In the genomic region with DNA sequence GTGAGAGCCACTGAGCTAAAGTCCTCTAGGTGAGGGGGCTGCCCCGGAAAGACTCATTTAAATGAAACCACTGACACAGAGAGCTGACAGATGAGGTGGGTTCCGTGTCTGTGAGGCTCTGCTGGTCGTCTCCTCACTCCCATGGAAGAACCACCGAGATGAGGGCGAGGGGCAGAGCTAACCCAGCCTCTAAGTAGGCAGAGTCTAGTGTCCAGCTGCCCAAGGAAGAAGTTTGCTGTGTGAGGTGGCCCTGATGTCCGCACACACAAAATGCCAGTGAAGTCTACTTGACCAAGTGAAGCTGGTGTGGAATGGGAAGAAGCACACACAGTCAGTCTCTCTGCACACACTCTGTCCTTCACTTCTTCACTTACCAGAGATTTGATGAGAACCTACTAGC, we compare ENCODE assay signal across 22 mouse cellular contexts. TPM values are rescaled to one million over a fixed set of nuclear protein-coding genes. Genes with fewer than 3 reads are reported as not detected.
A peak's percentile ranks its signal among the peaks of the same experiment; 100 is the strongest.
DNase-seq lines count a peak whose midpoint lies in the region; ATAC-seq and TF ChIP-seq lines count a peak whose summit lies in the region.
"Had no signal": no experiment of that assay in that cellular context is flagged by ENCODE, and none has a peak within 500 bp of the region (broad histone marks: within the 10 kb centered on the region; RNA-seq: fewer than 3 reads in every experiment).

No protein-coding gene starts in this region.

- no peak for TF ChIP-seq EP300 in CH12.LX (IDR thresholded peaks at IDR 0.05; ENCODE audit: low read length)

- H3K4me1 ChIP-seq in heart, embryonic 10.5 days, result peaks cover 37% of the 10 kb centered on the region
- H3K4me1 ChIP-seq in liver, embryonic 16.5 days (ENCODE audit: control insufficient read depth, low read depth, low read length), result peaks cover 64% of the 10 kb centered on the region
- H3K4me1 ChIP-seq in liver, embryonic 11.5 days (replicated peaks; ENCODE audit: control insufficient read depth, insufficient read depth, low read length), result peaks cover 45% of the 10 kb centered on the region
- H3K4me1 ChIP-seq in CH12.LX (ENCODE audit: control insufficient read depth in 1 of 2, insufficient read depth in 2 of 2), result peaks cover 4 to 54% of the 10 kb centered on the region in 2 experiments
- H3K4me1 ChIP-seq: forebrain, embryonic 15.5 days had no signal

- H3K27ac ChIP-seq in heart, embryonic 10.5 days, result no peak overlapping the region
- H3K27ac ChIP-seq in liver, embryonic 16.5 days (ENCODE audit: low read length), result no peak overlapping the region
- no peak overlapping the region for H3K27ac ChIP-seq in liver, embryonic 11.5 days (ENCODE audit: low read depth, low read length)
- no peak overlapping the region for H3K27ac ChIP-seq in CH12.LX (ENCODE audit: insufficient read depth, low read depth)
- H3K27ac ChIP-seq: embryonic facial prominence, embryonic 10.5 days; embryonic facial prominence, embryonic 12.5 days; forebrain, embryonic 13.5 days; forebrain, embryonic 15.5 days had no signal

- no peaks in the 10 kb centered on the region for H3K36me3 ChIP-seq in heart, embryonic 10.5 days
- no peaks in the 10 kb centered on the region for H3K36me3 ChIP-seq in liver, embryonic 16.5 days (ENCODE audit: control insufficient read depth, insufficient read depth)
- H3K36me3 ChIP-seq in liver, embryonic 11.5 days (ENCODE audit: control insufficient read depth, insufficient read depth, low read length), result no peaks in the 10 kb centered on the region
- peaks cover 0 to 27% of the 10 kb centered on the region in 2 experiments for H3K36me3 ChIP-seq in CH12.LX (replicated peaks in 1 of 2; ENCODE audit: control insufficient read depth in 1 of 2, insufficient read depth in 1 of 2, low read length in 1 of 2)
- H3K36me3 ChIP-seq: embryonic facial prominence, embryonic 10.5 days; embryonic facial prominence, embryonic 12.5 days; forebrain, embryonic 15.5 days had no signal

- peak overlapping the region; percentile 15; the same call in 1 of the 2 replicates for H3K9ac ChIP-seq in liver, embryonic 16.5 days (ENCODE audit: low read depth, low read length)
- no peak overlapping the region for H3K9ac ChIP-seq in liver, embryonic 11.5 days (ENCODE audit: low read depth, low read length)
- H3K9ac ChIP-seq in CH12.LX (ENCODE audit: insufficient read depth, low read depth), result no peak overlapping the region
- H3K9ac ChIP-seq: embryonic facial prominence, embryonic 12.5 days; forebrain, embryonic 13.5 days; forebrain, embryonic 15.5 days; forebrain, postnatal 0 days had no signal

- 75% methylated on average over 6 of the region's 6 CpGs for WGBS in heart, embryonic 10.5 days
- 62% methylated on average over 6 of the region's 6 CpGs for WGBS in liver, embryonic 16.5 days (ENCODE audit: insufficient replicate concordance)
- 59% methylated on average over 6 of the region's 6 CpGs for WGBS in liver, embryonic 11.5 days

- dilution Hi-C loops in CH12.LX (cut with MboI; ENCODE audit: extremely low pct_ligation_motif_present, extremely low pct_unique_long_range_greater_than_20kb, low sequenced_read_pairs), result no loop called here

- in situ Hi-C loops in CH12.LX (cut with MboI; ENCODE audit: low pct_ligation_motif_present, low pct_unique_long_range_greater_than_20kb, low sequenced_read_pairs), result no loop called here

- no peak overlapping the region for H3K4me2 ChIP-seq in liver, embryonic 16.5 days (ENCODE audit: low read depth, low read length)
- H3K4me2 ChIP-seq in liver, embryonic 11.5 days, result no peak overlapping the region
- no peak overlapping the region for H3K4me2 ChIP-seq in CH12.LX (ENCODE audit: insufficient read depth, low read depth, poor library complexity, severe bottlenecking)
- H3K4me2 ChIP-seq: embryonic facial prominence, embryonic 12.5 days; forebrain, embryonic 13.5 days; forebrain, embryonic 15.5 days had no signal

- no peaks in the 10 kb centered on the region for H3K79me2 ChIP-seq in CH12.LX (replicated peaks; ENCODE audit: control insufficient read depth, extremely low read depth, insufficient read depth, poor library complexity, severe bottlenecking)

- no peak overlapping the region for H3K4me3 ChIP-seq in heart, embryonic 10.5 days
- no peak overlapping the region for H3K4me3 ChIP-seq in liver, embryonic 16.5 days (ENCODE audit: low read depth, low read length)
- H3K4me3 ChIP-seq in liver, embryonic 11.5 days (ENCODE audit: low read depth, low read length), result no peak overlapping the region
- H3K4me3 ChIP-seq in CH12.LX (replicated peaks in 1 of 3; ENCODE audit: low read depth in 2 of 3, low read length in 2 of 3, poor library complexity in 1 of 3), result no peak overlapping the region
- H3K4me3 ChIP-seq: embryonic facial prominence, embryonic 10.5 days; embryonic facial prominence, embryonic 12.5 days; forebrain, embryonic 13.5 days; forebrain, embryonic 15.5 days had no signal

- peak; percentile 25 for DNase-seq in adrenal gland, adult 2 months
- no peak for DNase-seq in adrenal gland, postnatal 14 days
- DNase-seq in heart, embryonic 10.5 days (ENCODE audit: low spot score), result peak; percentile 68
- no peak for DNase-seq in heart, postnatal 25 days (ENCODE audit: low spot score)
- no peak for DNase-seq in liver, embryonic 11.5 days (ENCODE audit: low spot score)
- DNase-seq in CH12.LX (ENCODE audit: extremely low read depth), result no peak
- DNase-seq: adrenal gland, postnatal 25 days; cerebellum, adult 11-12 months; cerebellum, adult 2 months; cerebellum, adult 9-10 months; cerebellum, postnatal 10 days; cerebellum, postnatal 25 days; forebrain, postnatal 0 days had no signal

- TF ChIP-seq CTCF in CH12.LX (conservative IDR thresholded peaks at IDR 0.05 in 1 of 2, IDR thresholded peaks at IDR 0.05 in 1 of 2; ENCODE audit: low read depth in 2 of 2, low read length in 2 of 2), result no peak

- no peaks in the 10 kb centered on the region for H3K9me3 ChIP-seq in heart, embryonic 10.5 days
- no peaks in the 10 kb centered on the region for H3K9me3 ChIP-seq in liver, embryonic 16.5 days (replicated peaks; ENCODE audit: control insufficient read depth, low read length)
- H3K9me3 ChIP-seq in liver, embryonic 11.5 days (ENCODE audit: control insufficient read depth, low read length), result no peaks in the 10 kb centered on the region
- no peaks in the 10 kb centered on the region for H3K9me3 ChIP-seq in CH12.LX (replicated peaks; ENCODE audit: low read length)
- H3K9me3 ChIP-seq: embryonic facial prominence, embryonic 10.5 days; embryonic facial prominence, embryonic 12.5 days; forebrain, embryonic 13.5 days; forebrain, embryonic 15.5 days; G1E had no signal

- no peak for TF ChIP-seq RAD21 in CH12.LX (IDR thresholded peaks at IDR 0.05; ENCODE audit: low read depth, low read length)

- intact Hi-C loops in heart, postnatal 25 days (cut with DNase I), result no loop called here

- H3K27me3 ChIP-seq in heart, embryonic 10.5 days (ENCODE audit: insufficient read depth, poor library complexity, severe bottlenecking), result peaks cover 4% of the 10 kb centered on the region; the same call in 1 of the 2 replicates
- H3K27me3 ChIP-seq in liver, embryonic 16.5 days (ENCODE audit: control insufficient read depth, insufficient read depth, low read depth, low read length), result no peaks in the 10 kb centered on the region
- no peaks in the 10 kb centered on the region for H3K27me3 ChIP-seq in liver, embryonic 11.5 days (replicated peaks; ENCODE audit: control insufficient read depth, insufficient read depth, low read length)
- H3K27me3 ChIP-seq in CH12.LX (replicated peaks), result no peaks in the 10 kb centered on the region
- H3K27me3 ChIP-seq: embryonic facial prominence, embryonic 12.5 days; forebrain, embryonic 13.5 days; forebrain, embryonic 15.5 days; Patski had no signal

- no peak for ATAC-seq in liver, embryonic 16.5 days (ENCODE audit: low read depth)
- no peak for ATAC-seq in liver, embryonic 11.5 days (replicated peaks; ENCODE audit: low FRiP score)
- no peak for ATAC-seq in granulocyte monocyte progenitor cell, adult 5-6 weeks (replicated peaks; ENCODE audit: poor library complexity, severe bottlenecking)
- ATAC-seq: activated CD4-positive, CD25-positive, alpha-beta regulatory T cell, adult 4 months; forebrain, embryonic 13.5 days; forebrain, embryonic 15.5 days; forebrain, postnatal 0 days; Patski had no signal

- TF ChIP-seq POLR2A in CH12.LX (IDR thresholded peaks at IDR 0.05; ENCODE audit: low read depth, low read length), result no peak

RNA-seq across cellular contexts. Expression of a gene that starts 0.6 kb away (rescaled TPM):
- total RNA-seq in adrenal gland, adult 2 months (2021), result 10 to 100 TPM; 12.3 to 13.1 TPM
- polyA plus RNA-seq in adrenal gland, adult 2 months (2012; rRNA removed), result 7.9 and 10.1 TPM in 2 replicates
- 9.8 and 12.6 TPM in 2 replicates for total RNA-seq in adrenal gland, postnatal 14 days (2021)
- polyA plus RNA-seq in heart, embryonic 10.5 days (2016; fragmentation: Nextera tagmentation; extraction: Ambion mirVana), result 1.1 and 1.9 TPM in 2 replicates
- not detected for total RNA-seq in heart, postnatal 25 days (2021)
- 3.8 and 4.1 TPM in 2 replicates for polyA plus RNA-seq in liver, embryonic 16.5 days (2015; fragmentation: Nextera tagmentation; extraction: Ambion mirVana)
- 4.2 and 5.4 TPM in 2 replicates for polyA plus RNA-seq in liver, embryonic 11.5 days (2014; fragmentation: Nextera tagmentation; extraction: Ambion mirVana)
- total RNA-seq in CH12.LX (2012; rRNA removed) (15.5 and 17.5 TPM in 2 replicates), CH12.LX (2014; rRNA removed) (10.1 and 11.2 TPM in 2 replicates)
- 13.3 and 14.8 TPM in 2 replicates for polyA plus RNA-seq in CH12.LX (2012; ENCODE audit: insufficient read length, low read depth)
- total RNA-seq in granulocyte monocyte progenitor cell, adult 5-6 weeks (2014; fragmentation: Nextera tagmentation), result 1.9 and 2.2 TPM in 2 replicates
- total RNA-seq in granulocyte monocyte progenitor cell, adult 5-6 weeks (2017), result 2.5 TPM in 1 of 2 replicates, not detected in the other
- polyA plus RNA-seq: activated CD4-positive, CD25-positive, alpha-beta regulatory T cell, adult 4 months had no signal

RNA-seq across cellular contexts. Expression of a gene that starts 5.6 kb away (rescaled TPM):
- total RNA-seq in adrenal gland, adult 2 months (2021), result 100 to 1,000 TPM; 121 to 151 TPM
- 721 and 995 TPM in 2 replicates for polyA plus RNA-seq in adrenal gland, adult 2 months (2012; rRNA removed)
- 117 and 124 TPM in 2 replicates for total RNA-seq in adrenal gland, postnatal 14 days (2021)
- polyA plus RNA-seq in heart, embryonic 10.5 days (2016; fragmentation: Nextera tagmentation; extraction: Ambion mirVana), result 57.5 and 62.8 TPM in 2 replicates
- 1 to 10 TPM; 4.7 to 6.2 TPM for total RNA-seq in heart, postnatal 25 days (2021)
- 76.4 and 79.6 TPM in 2 replicates for polyA plus RNA-seq in liver, embryonic 16.5 days (2015; fragmentation: Nextera tagmentation; extraction: Ambion mirVana)
- polyA plus RNA-seq in liver, embryonic 11.5 days (2014; fragmentation: Nextera tagmentation; extraction: Ambion mirVana), result 119 and 123 TPM in 2 replicates
- 55.8 and 60.5 TPM in 2 replicates for total RNA-seq in CH12.LX (2012; rRNA removed)
- total RNA-seq in CH12.LX (2014; rRNA removed), result 28.3 and 28.6 TPM in 2 replicates
- polyA plus RNA-seq in CH12.LX (2012; ENCODE audit: insufficient read length, low read depth), result 82.5 and 85.9 TPM in 2 replicates
- 126 and 158 TPM in 2 replicates for total RNA-seq in granulocyte monocyte progenitor cell, adult 5-6 weeks (2014; fragmentation: Nextera tagmentation)
- total RNA-seq in granulocyte monocyte progenitor cell, adult 5-6 weeks (2017), result 54.6 and 69.6 TPM in 2 replicates

RNA-seq across cellular contexts. Expression of a gene that starts 47.3 kb away (rescaled TPM):
- 10 to 100 TPM; 16.8 to 19.7 TPM for total RNA-seq in adrenal gland, adult 2 months (2021)
- 13.4 and 14.8 TPM in 2 replicates for polyA plus RNA-seq in adrenal gland, adult 2 months (2012; rRNA removed)
- total RNA-seq in adrenal gland, postnatal 14 days (2021), result 11.2 and 12.3 TPM in 2 replicates
- polyA plus RNA-seq in heart, embryonic 10.5 days (2016; fragmentation: Nextera tagmentation; extraction: Ambion mirVana), result 16.9 and 21.1 TPM in 2 replicates
- total RNA-seq in heart, postnatal 25 days (2021), result 10 to 100 TPM; 10.9 TPM
- polyA plus RNA-seq in liver, embryonic 16.5 days (2015; fragmentation: Nextera tagmentation; extraction: Ambion mirVana), result 16.8 and 17.0 TPM in 2 replicates
- 21.2 and 22.8 TPM in 2 replicates for polyA plus RNA-seq in liver, embryonic 11.5 days (2014; fragmentation: Nextera tagmentation; extraction: Ambion mirVana)
- 4.5 and 7.0 TPM in 2 replicates for total RNA-seq in CH12.LX (2012; rRNA removed)
- 2.0 and 2.9 TPM in 2 replicates for total RNA-seq in CH12.LX (2014; rRNA removed)
- 19.1 and 22.1 TPM in 2 replicates for polyA plus RNA-seq in CH12.LX (2012; ENCODE audit: insufficient read length, low read depth)
- 21.7 and 31.2 TPM in 2 replicates for total RNA-seq in granulocyte monocyte progenitor cell, adult 5-6 weeks (2014; fragmentation: Nextera tagmentation)
- 16.3 and 35.5 TPM in 2 replicates for total RNA-seq in granulocyte monocyte progenitor cell, adult 5-6 weeks (2017)
- total RNA-seq: G1E had no signal
- polyA plus RNA-seq: G1E had no signal

RNA-seq across cellular contexts. Expression of a gene that starts 53.9 kb away (rescaled TPM):
- 100 to 1,000 TPM; 117 to 136 TPM for total RNA-seq in adrenal gland, adult 2 months (2021)
- 13.8 and 14.0 TPM in 2 replicates for polyA plus RNA-seq in adrenal gland, adult 2 months (2012; rRNA removed)
- total RNA-seq in adrenal gland, postnatal 14 days (2021), result 134 and 140 TPM in 2 replicates
- 106 and 131 TPM in 2 replicates for polyA plus RNA-seq in heart, embryonic 10.5 days (2016; fragmentation: Nextera tagmentation; extraction: Ambion mirVana)
- total RNA-seq in heart, postnatal 25 days (2021), result 10 to 100 TPM; 18.5 to 21.3 TPM
- 69.9 and 73.7 TPM in 2 replicates for polyA plus RNA-seq in liver, embryonic 16.5 days (2015; fragmentation: Nextera tagmentation; extraction: Ambion mirVana)
- polyA plus RNA-seq in liver, embryonic 11.5 days (2014; fragmentation: Nextera tagmentation; extraction: Ambion mirVana), result 146 and 170 TPM in 2 replicates
- total RNA-seq in CH12.LX (2012; rRNA removed) (54.1 and 59.8 TPM in 2 replicates), CH12.LX (2014; rRNA removed) (145 and 159 TPM in 2 replicates)
- 78.7 and 82.4 TPM in 2 replicates for polyA plus RNA-seq in CH12.LX (2012; ENCODE audit: insufficient read length, low read depth)
- 82.3 and 93.1 TPM in 2 replicates for total RNA-seq in granulocyte monocyte progenitor cell, adult 5-6 weeks (2014; fragmentation: Nextera tagmentation)
- total RNA-seq in granulocyte monocyte progenitor cell, adult 5-6 weeks (2017), result 139 and 189 TPM in 2 replicates

Comparison
In these comparisons a context has a peak if more than half of its experiments do, and no peak if none do; other contexts are left out.
1. DNase-seq: peak in adrenal gland, adult 2 months (single experiment) and heart, embryonic 10.5 days (single experiment); none in adrenal gland, postnatal 14 days (single experiment), heart, postnatal 25 days (single experiment), liver, embryonic 11.5 days (single experiment) and CH12.LX (single experiment).
2. RNA of a gene that starts 5.6 kb away (total RNA-seq): 54.6 to 158 TPM in granulocyte monocyte progenitor cell, adult 5-6 weeks, 121 to 151 TPM in adrenal gland, adult 2 months, 117 to 124 TPM in adrenal gland, postnatal 14 days and 28.3 to 60.5 TPM in CH12.LX; 4.7 to 6.2 TPM in heart, postnatal 25 days; every median in the first group is over 4 times any median in the second.